Mouse (Mus musculus) thymus, adult 2 months (tissue): ENCODE data around the gene Disc1.

Experiments
- CTCF ChIP-seq: fragments of 200-500 bp; IDR thresholded peaks from 2 replicates; pipeline ENCODE4 v1.5.1; 2012; ENCODE audit warnings: mild to moderate bottlenecking, control low read depth, low read length, moderate library complexity, borderline replicate concordance; ENCODE audit not compliant: control insufficient read depth, poor library complexity, insufficient read depth; ENCODE audit errors: extremely low read depth
- POLR2A ChIP-seq: fragments of 200-500 bp; IDR thresholded peaks from 2 replicates; pipeline ENCODE4 v1.6.1; 2012; ENCODE audit warnings: mild to moderate bottlenecking, low read length, control low read depth, moderate library complexity; ENCODE audit not compliant: control insufficient read depth, poor library complexity, insufficient read depth; ENCODE audit errors: extremely low read depth

GRCm38 (mm10) chr8:125292933-125293591, 239.1 kb downstream of the Disc1 start:
- TF ChIP-seq CTCF (no peak), POLR2A (no peak)
